Mouse (Mus musculus) stomach, embryonic 16.5 days (tissue): Measurements from ENCODE around the gene Ptges. TPM values are rescaled to one million over a fixed set of nuclear protein-coding genes. Genes with fewer than 3 reads are reported as not detected.

ENCODE experiments used
- ATAC-seq: fragments of 200-750 bp; cut with Nextera tagmentation; 2 replicates; pipeline ENCODE4 v1.8.0; 2017; ENCODE audit warnings: moderate number of reproducible peaks, moderate TSS enrichment; ENCODE audit not compliant: insufficient read depth, low FRiP score
- H3K27ac ChIP-seq: fragments of 300-500 bp; sonication (generic); 2 replicates; pipeline ENCODE4 v1.5.1; 2014; ENCODE audit warnings: low read length
- H3K27me3 ChIP-seq: fragments of 300-500 bp; sonication (generic); 2 replicates; pipeline ENCODE4 v1.6.1; 2014; ENCODE audit warnings: low read length, control low read depth, mixed read lengths; ENCODE audit not compliant: control insufficient read depth, insufficient read depth
- H3K36me3 ChIP-seq: fragments of 300-500 bp; sonication (generic); 2 replicates; pipeline ENCODE4 v1.6.1; 2014; ENCODE audit warnings: low read length; ENCODE audit not compliant: control insufficient read depth, insufficient read depth
- H3K4me1 ChIP-seq: fragments of 300-500 bp; sonication (generic); 2 replicates; pipeline ENCODE4 v1.6.1; 2014; ENCODE audit warnings: low read length, control low read depth, mixed read lengths; ENCODE audit not compliant: control insufficient read depth, insufficient read depth
- H3K4me2 ChIP-seq: fragments of 300-500 bp; sonication (generic); 2 replicates; pipeline ENCODE4 v1.6.1; 2014; ENCODE audit warnings: low read depth, low read length, mixed read lengths
- H3K4me3 ChIP-seq: fragments of 300-500 bp; sonication (generic); replicated peaks from 2 replicates; pipeline ENCODE4 v1.5.1; 2014; ENCODE audit warnings: mild to moderate bottlenecking, low read length
- H3K9ac ChIP-seq: fragments of 300-500 bp; sonication (generic); 2 replicates; pipeline ENCODE4 v1.6.1; 2014; ENCODE audit warnings: low read length
- H3K9me3 ChIP-seq: fragments of 300-500 bp; sonication (generic); replicated peaks from 2 replicates; pipeline ENCODE4 v1.6.1; 2016; ENCODE audit warnings: low read length, control low read depth; ENCODE audit not compliant: control insufficient read depth
- WGBS: fragments of 180-500 bp; shearing (Covaris S2); extraction: QIAGEN DNeasy Blood & Tissue Kit; methylation state at CpG from one replicate; pipeline ENCODE4 v1.1.7; 2014; 5-methylcytosine and 5-hydroxymethylcytosine counted together
- polyA plus RNA-seq: library from polyadenylated mRNA; unstranded; fragments of >200 nt; fragmentation: Nextera tagmentation; extraction: Ambion mirVana; gene quantifications from 2 replicates; pipeline ENCODE4 v1.2.1, GENCODE M21; 2015

The Ptges gene
- polyA plus RNA-seq, 1 experiment from 2014 or later, result 10.3 TPM

- Histone ChIP-seq H3K27ac (no peak overlapping the region), H3K27me3 (no peaks in the 10 kb centered on the region), H3K4me1 (no peaks in the 10 kb centered on the region), H3K4me2 (no peak overlapping the region), H3K36me3 (no peaks in the 10 kb centered on the region), H3K4me3 (no peak overlapping the region), H3K9me3 (no peaks in the 10 kb centered on the region), H3K9ac (no peak overlapping the region)
- no peak for ATAC-seq
- WGBS, result 45% methylated on average over 11 of the region's 11 CpGs
These were observed 53.8 kb downstream of the Ptges start for GRCm38 (mm10) chr2:30875621-30876432.

GRCm38 (mm10) chr2:30875096-30875495 is 54.6 kb downstream of the Ptges start:
- Histone ChIP-seq H3K4me3 (no peak overlapping the region), H3K27me3 (no peaks in the 10 kb centered on the region), H3K4me2 (no peak overlapping the region), H3K36me3 (no peaks in the 10 kb centered on the region), H3K27ac (no peak overlapping the region), H3K9me3 (no peaks in the 10 kb centered on the region), H3K4me1 (no peaks in the 10 kb centered on the region), H3K9ac (no peak overlapping the region)
- no peak for ATAC-seq
- WGBS, result 68% methylated on average over 7 of the region's 7 CpGs

DNA sequence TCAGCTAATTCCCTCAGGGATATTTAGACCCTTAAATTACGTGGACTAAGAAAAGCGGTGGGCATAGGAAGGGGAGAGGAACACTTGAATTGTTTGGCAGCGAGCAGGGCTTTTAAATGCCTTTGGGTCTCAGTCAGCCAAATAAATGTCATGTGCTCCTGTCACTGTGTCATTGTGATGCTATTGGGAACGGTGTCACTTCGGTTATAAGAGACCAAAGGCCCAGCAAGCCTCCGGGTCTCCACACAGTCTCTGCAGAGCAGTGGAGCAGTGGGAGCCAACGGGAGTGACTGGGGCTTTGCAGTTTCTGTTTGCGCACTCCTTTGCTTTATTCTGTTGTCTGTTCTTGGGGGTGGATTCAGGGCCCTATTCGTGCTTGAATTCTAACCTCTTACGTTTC is 55.2 kb downstream of the Ptges start:
- Histone ChIP-seq H3K9me3 (no peaks in the 10 kb centered on the region), H3K4me1 (no peaks in the 10 kb centered on the region), H3K9ac (no peak overlapping the region), H3K4me2 (no peak overlapping the region), H3K36me3 (no peaks in the 10 kb centered on the region), H3K4me3 (no peak overlapping the region), H3K27me3 (no peaks in the 10 kb centered on the region), H3K27ac (no peak overlapping the region)
- ATAC-seq, result no peak
- 49% methylated on average over 10 of the region's 10 CpGs for WGBS

- H3K36me3 ChIP-seq, result no peaks in the 10 kb centered on the region
- H3K9me3 ChIP-seq, result no peaks in the 10 kb centered on the region
- H3K4me2 ChIP-seq, result no peak overlapping the region
- H3K4me1 ChIP-seq, result no peaks in the 10 kb centered on the region
- peak overlapping the region; percentile 40; the same call in 1 of the 2 replicates for H3K9ac ChIP-seq
- no peaks in the 10 kb centered on the region for H3K27me3 ChIP-seq
- ATAC-seq, result no peak
- 67% methylated on average over 6 of the region's 6 CpGs for WGBS
- H3K27ac ChIP-seq, result no peak overlapping the region
- no peak overlapping the region for H3K4me3 ChIP-seq
These were observed 57.0 kb downstream of the Ptges start for GRCm38 (mm10) chr2:30872669-30873068.

DNA sequence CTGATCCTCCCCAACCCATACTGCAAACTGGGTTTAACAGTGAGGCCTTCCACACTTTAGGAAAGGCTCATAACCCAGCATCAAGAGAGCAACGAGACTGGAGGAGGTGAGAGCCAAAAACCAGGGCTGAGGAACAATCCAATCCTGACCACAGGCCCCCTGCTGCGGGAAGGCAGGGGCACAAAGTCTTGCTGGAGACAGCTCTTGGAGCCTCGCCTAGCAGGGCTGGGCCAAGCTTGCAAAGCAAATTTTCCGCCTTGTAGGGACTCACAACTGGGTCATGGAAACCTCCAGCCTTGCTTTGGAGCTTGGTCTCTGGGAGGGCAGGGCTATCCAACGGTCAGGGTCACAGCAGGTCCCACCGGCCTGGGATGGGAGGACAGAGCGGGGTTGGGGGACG is 58.8 kb downstream of the Ptges start:
- H3K27ac ChIP-seq, result no peak overlapping the region
- 66% methylated on average over 8 of the region's 8 CpGs for WGBS
- H3K9me3 ChIP-seq, result no peaks in the 10 kb centered on the region
- no peak overlapping the region for H3K4me2 ChIP-seq
- no peaks in the 10 kb centered on the region for H3K27me3 ChIP-seq
- no peak overlapping the region for H3K4me3 ChIP-seq
- no peak overlapping the region for H3K9ac ChIP-seq
- ATAC-seq, result no peak
- H3K36me3 ChIP-seq, result no peaks in the 10 kb centered on the region
- H3K4me1 ChIP-seq, result no peaks in the 10 kb centered on the region

GRCm38 (mm10) chr2:30865426-30865825 is 64.2 kb downstream of the Ptges start:
- Histone ChIP-seq H3K9me3 (no peaks in the 10 kb centered on the region), H3K4me2 (peak overlapping the region; percentile 53; the same call in 1 of the 2 replicates), H3K4me3 (no peak overlapping the region), H3K36me3 (no peaks in the 10 kb centered on the region), H3K4me1 (no peaks in the 10 kb centered on the region), H3K27me3 (no peaks in the 10 kb centered on the region; the same call in 1 of the 2 replicates), H3K9ac (no peak overlapping the region), H3K27ac (no peak overlapping the region)
- 56% methylated on average over 3 of the region's 3 CpGs for WGBS
- no peak; the same call in 1 of the 2 replicates for ATAC-seq

GRCm38 (mm10) chr2:30864968-30865381 is 64.7 kb downstream of the Ptges start:
- Histone ChIP-seq H3K4me3 (peak overlapping the region; percentile 40), H3K27ac (no peak overlapping the region; the same call in 1 of the 2 replicates), H3K9ac (peak overlapping the region; percentile 68), H3K4me1 (no peaks in the 10 kb centered on the region), H3K27me3 (no peaks in the 10 kb centered on the region; the same call in 1 of the 2 replicates), H3K36me3 (no peaks in the 10 kb centered on the region), H3K4me2 (peak overlapping the region; percentile 53), H3K9me3 (no peaks in the 10 kb centered on the region)
- WGBS, result 1% methylated on average over 35 of the region's 35 CpGs
- peak; percentile 66; the same call in 1 of the 2 replicates for ATAC-seq

- Histone ChIP-seq H3K4me2 (no peak overlapping the region), H3K36me3 (no peaks in the 10 kb centered on the region), H3K27me3 (no peaks in the 10 kb centered on the region; the same call in 1 of the 2 replicates), H3K4me1 (no peaks in the 10 kb centered on the region), H3K9me3 (no peaks in the 10 kb centered on the region), H3K4me3 (no peak overlapping the region), H3K27ac (no peak overlapping the region), H3K9ac (no peak overlapping the region)
- WGBS, result 67% methylated on average over 9 of the region's 9 CpGs
- no peak for ATAC-seq
These were observed 66.1 kb downstream of the Ptges start for GRCm38 (mm10) chr2:30863574-30863973.

DNA sequence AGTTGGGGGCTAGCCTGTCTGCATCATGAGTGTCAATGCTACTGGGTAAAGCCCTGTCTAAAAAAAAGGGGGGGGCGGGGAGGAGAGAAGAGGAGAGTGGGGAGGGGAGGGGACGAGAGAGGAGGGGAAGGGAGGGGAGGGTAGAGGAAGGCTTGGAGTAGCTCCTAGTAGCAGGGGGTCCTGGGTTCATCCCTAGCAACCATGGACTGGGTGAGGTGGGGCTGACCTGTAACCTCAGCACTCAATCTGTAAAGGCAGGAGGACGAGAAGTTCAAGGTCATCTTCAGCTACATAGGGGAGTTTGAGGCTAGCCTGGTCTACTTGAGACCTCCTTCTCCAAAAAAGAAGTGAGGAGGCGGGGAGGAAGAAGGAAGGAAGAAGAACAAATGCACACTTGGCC is 67.6 kb downstream of the Ptges start:
- no peak for ATAC-seq
- H3K27ac ChIP-seq, result no peak overlapping the region
- no peaks in the 10 kb centered on the region for H3K4me1 ChIP-seq
- H3K4me2 ChIP-seq, result no peak overlapping the region
- no peaks in the 10 kb centered on the region for H3K36me3 ChIP-seq
- no peak overlapping the region for H3K4me3 ChIP-seq
- no peaks in the 10 kb centered on the region for H3K9me3 ChIP-seq
- H3K27me3 ChIP-seq, result no peaks in the 10 kb centered on the region; the same call in 1 of the 2 replicates
- WGBS, result 58% methylated on average over 4 of the region's 4 CpGs
- no peak overlapping the region for H3K9ac ChIP-seq
